Mouse (Mus musculus): ENCODE measurements around the gene Hspa8.
"Not testable (repeated sequence)": the region's sequence is repeated elsewhere in the genome, so short reads cannot be mapped to it uniquely, and the experiment has no call there.

The Hspa8 gene

GRCm38 (mm10) chr9:40784374-40784967 is 16.3 kb upstream of the Hspa8 start:
- no peak for DNase-seq

- DNase-seq: no peak
These were observed 15.3 kb upstream of the Hspa8 start for GRCm38 (mm10) chr9:40785452-40785851.

GRCm38 (mm10) chr9:40786820-40787219 is 14.0 kb upstream of the Hspa8 start:
- not testable (repeated sequence) for DNase-seq

GRCm38 (mm10) chr9:40791864-40792633 is 8.7 kb upstream of the Hspa8 start:
- DNase-seq: no peak

- no peak for DNase-seq
These were observed 7.2 kb upstream of the Hspa8 start for GRCm38 (mm10) chr9:40793581-40793980.

GRCm38 (mm10) chr9:40794251-40794650 is 6.5 kb upstream of the Hspa8 start:
- DNase-seq: no peak

- DNase-seq: no peak
These were observed 5.9 kb upstream of the Hspa8 start for GRCm38 (mm10) chr9:40794926-40795325.

GRCm38 (mm10) chr9:40795562-40795961 is 5.2 kb upstream of the Hspa8 start:
- DNase-seq: no peak

- DNase-seq: no peak
These were observed 4.7 kb upstream of the Hspa8 start for GRCm38 (mm10) chr9:40796054-40796453.

- DNase-seq: no peak
These were observed 2.4 kb upstream of the Hspa8 start for GRCm38 (mm10) chr9:40798247-40798960.

- DNase-seq: no peak
These were observed 1.7 kb upstream of the Hspa8 start for GRCm38 (mm10) chr9:40799112-40799511.

GRCm38 (mm10) chr9:40799837-40800501 is 815 bp upstream of the Hspa8 start:
- peak; percentile 77 to 80 for DNase-seq

- peak; percentile 71 to 75 for DNase-seq
These were observed 1.1 kb downstream of the Hspa8 start for GRCm38 (mm10) chr9:40801614-40802532.

- DNase-seq: not testable (repeated sequence)
These were observed 1.7 kb downstream of the Hspa8 start for GRCm38 (mm10) chr9:40802533-40802875.

- DNase-seq: not testable (repeated sequence)
These were observed 3.8 kb downstream of the Hspa8 start for GRCm38 (mm10) chr9:40804576-40804975.

GRCm38 (mm10) chr9:40805263-40805662 is 4.5 kb downstream of the Hspa8 start:
- DNase-seq: peak; percentile 79 to 84

GRCm38 (mm10) chr9:40806440-40807288 is 5.9 kb downstream of the Hspa8 start:
- peak in 1 of 2 experiments; percentile 38 for DNase-seq

- no peak for DNase-seq
These were observed 6.6 kb downstream of the Hspa8 start for GRCm38 (mm10) chr9:40807289-40807920.

- DNase-seq: no peak
These were observed 7.5 kb downstream of the Hspa8 start for GRCm38 (mm10) chr9:40808061-40808906.

GRCm38 (mm10) chr9:40808907-40809280 is 8.1 kb downstream of the Hspa8 start:
- no peak for DNase-seq
